Mouse (Mus musculus): ENCODE measurements around the gene A930018P22Rik. TPM values are rescaled to one million over a fixed set of nuclear protein-coding genes. Genes with fewer than 3 reads are reported as not detected.

A930018P22Rik gene
- total and polyA plus RNA-seq, 2 experiments from 2014 or later, result 1.9 TPM; not detected in 1

GRCm38 (mm10) chr2:104144004-104144403 is 21.4 kb downstream of the A930018P22Rik start:
- no peak for TF ChIP-seq CTCF (IDR thresholded peaks at IDR 0.05; ENCODE audit: low read depth)
- H3K9me3 ChIP-seq (ENCODE audit: low read length), result no peaks in the 10 kb centered on the region
- H3K36me3 ChIP-seq (ENCODE audit: insufficient read depth), result peaks cover 16% of the 10 kb centered on the region
- H3K4me2 ChIP-seq (ENCODE audit: low read depth), result no peak overlapping the region
- no peak overlapping the region for H3K9ac ChIP-seq
- 72% methylated on average over 12 of the region's 12 CpGs for WGBS
- no peak overlapping the region for H3K4me3 ChIP-seq (ENCODE audit: low read depth, low read length)
- no peak for DNase-seq
- H3K27ac ChIP-seq (ENCODE audit: low read depth, low read length), result no peak overlapping the region
- ATAC-seq, result no peak
- no peaks in the 10 kb centered on the region for H3K4me1 ChIP-seq (ENCODE audit: insufficient read depth)
- no peaks in the 10 kb centered on the region for H3K27me3 ChIP-seq (ENCODE audit: insufficient read depth, low read length)

DNA sequence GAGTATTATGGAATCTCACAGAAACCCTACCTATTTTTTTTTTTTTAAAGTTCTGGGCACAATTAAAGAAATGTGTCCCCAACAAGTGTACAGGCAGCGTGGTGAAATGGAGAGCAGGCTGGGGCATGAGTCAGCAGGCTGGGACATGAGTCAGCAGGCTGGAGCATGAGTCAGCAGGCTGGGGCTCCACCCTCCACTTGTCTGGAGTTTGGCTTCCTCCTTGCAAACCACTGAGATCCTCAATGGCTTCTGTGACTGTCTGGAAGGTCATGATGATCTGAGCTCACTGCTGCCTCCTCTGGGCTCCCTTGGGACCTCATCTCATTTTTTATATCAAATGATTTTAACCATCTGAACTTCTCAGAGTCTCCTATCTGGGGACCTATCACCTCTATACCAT is 23.4 kb downstream of the A930018P22Rik start:
- DNase-seq (no peak), ATAC-seq (no peak)
- Histone ChIP-seq H3K9ac (no peak overlapping the region), H3K36me3 (ENCODE audit: insufficient read depth) (peaks cover 29% of the 10 kb centered on the region), H3K27ac (ENCODE audit: low read depth, low read length) (no peak overlapping the region), H3K27me3 (ENCODE audit: insufficient read depth, low read length) (no peaks in the 10 kb centered on the region), H3K9me3 (ENCODE audit: low read length) (no peaks in the 10 kb centered on the region), H3K4me2 (ENCODE audit: low read depth) (no peak overlapping the region), H3K4me3 (ENCODE audit: low read depth, low read length) (no peak overlapping the region), H3K4me1 (ENCODE audit: insufficient read depth) (no peaks in the 10 kb centered on the region)
- WGBS, result 70% methylated on average over 1 of the region's 1 CpGs
- TF ChIP-seq CTCF (IDR thresholded peaks at IDR 0.05; ENCODE audit: low read depth), result peak; percentile 28; the same call in 1 of the 2 replicates

DNA sequence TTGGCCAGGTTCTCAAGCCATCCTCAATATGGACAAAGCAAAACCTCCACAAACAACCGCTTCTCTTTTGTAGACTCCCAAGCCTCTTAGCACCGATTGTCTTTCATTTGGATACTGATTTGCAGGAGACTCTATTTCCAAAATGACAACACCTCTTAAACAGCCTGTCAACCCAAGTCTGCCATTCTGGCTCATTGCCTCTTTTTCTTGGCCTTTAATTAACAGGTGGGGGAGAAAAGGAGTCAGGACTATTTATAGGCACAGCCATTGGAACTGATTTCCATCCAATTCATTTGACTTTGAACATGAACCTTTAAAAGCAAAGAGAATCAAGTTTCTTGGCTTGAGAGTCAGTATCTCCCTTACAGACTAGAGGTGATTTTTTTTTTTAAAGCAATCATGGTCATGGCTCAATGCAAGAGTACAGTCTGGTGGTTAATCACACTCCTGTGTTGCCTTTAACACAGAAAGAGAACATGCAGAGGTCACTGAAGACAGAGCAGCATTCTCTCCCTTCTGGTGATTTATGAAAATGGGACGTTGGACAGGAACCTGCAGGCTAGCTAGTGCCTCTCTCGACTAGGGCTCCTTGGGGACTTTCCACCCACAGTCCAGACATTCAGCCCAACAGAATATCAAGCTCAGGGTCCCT is 25.5 kb downstream of the A930018P22Rik start:
- Histone ChIP-seq H3K36me3 (ENCODE audit: insufficient read depth) (peaks cover 45% of the 10 kb centered on the region), H3K27me3 (ENCODE audit: insufficient read depth, low read length) (no peaks in the 10 kb centered on the region), H3K4me1 (ENCODE audit: insufficient read depth) (no peaks in the 10 kb centered on the region), H3K9ac (no peak overlapping the region), H3K4me3 (ENCODE audit: low read depth, low read length) (no peak overlapping the region), H3K9me3 (ENCODE audit: low read length) (no peaks in the 10 kb centered on the region), H3K4me2 (ENCODE audit: low read depth) (no peak overlapping the region), H3K27ac (ENCODE audit: low read depth, low read length) (no peak overlapping the region)
- WGBS, result 63% methylated on average over 4 of the region's 4 CpGs
- no peak for TF ChIP-seq CTCF (IDR thresholded peaks at IDR 0.05; ENCODE audit: low read depth)
- ATAC-seq (no peak), DNase-seq (no peak)

- Histone ChIP-seq H3K9me3 (ENCODE audit: low read length) (no peaks in the 10 kb centered on the region), H3K4me1 (ENCODE audit: insufficient read depth) (no peaks in the 10 kb centered on the region), H3K4me3 (ENCODE audit: low read depth, low read length) (no peak overlapping the region), H3K27me3 (ENCODE audit: insufficient read depth, low read length) (no peaks in the 10 kb centered on the region), H3K27ac (ENCODE audit: low read depth, low read length) (no peak overlapping the region), H3K9ac (no peak overlapping the region), H3K4me2 (ENCODE audit: low read depth) (no peak overlapping the region), H3K36me3 (ENCODE audit: insufficient read depth) (peaks cover 50% of the 10 kb centered on the region)
- DNase-seq (no peak), ATAC-seq (no peak)
- WGBS, result 94% methylated on average over 6 of the region's 6 CpGs
- no peak for TF ChIP-seq CTCF (IDR thresholded peaks at IDR 0.05; ENCODE audit: low read depth)
These were observed 28.2 kb downstream of the A930018P22Rik start for GRCm38 (mm10) chr2:104150608-104151397.

DNA sequence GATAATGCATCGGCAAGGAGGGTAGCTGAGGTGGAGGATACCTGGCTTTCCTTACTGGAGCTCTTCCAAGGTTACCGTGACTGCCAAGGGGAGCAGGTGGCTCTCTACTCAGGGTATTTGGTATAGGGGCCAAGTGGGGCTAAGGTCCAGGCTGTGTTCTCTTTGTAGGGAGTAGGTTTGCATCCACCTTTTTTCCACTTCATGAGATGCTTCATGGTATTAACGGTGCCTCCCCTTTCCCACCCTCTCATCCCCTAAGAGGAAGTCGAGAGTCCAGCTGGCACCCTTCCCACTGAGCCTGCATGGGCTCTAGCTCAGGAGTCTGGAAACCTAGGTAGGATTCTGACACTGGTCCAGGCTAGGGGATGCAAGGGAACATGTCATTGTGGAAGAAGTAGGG is 30.8 kb downstream of the A930018P22Rik start:
- Histone ChIP-seq H3K4me3 (ENCODE audit: low read depth, low read length) (no peak overlapping the region), H3K4me2 (ENCODE audit: low read depth) (no peak overlapping the region), H3K9ac (no peak overlapping the region), H3K36me3 (ENCODE audit: insufficient read depth) (peaks cover 43% of the 10 kb centered on the region), H3K27me3 (ENCODE audit: insufficient read depth, low read length) (no peaks in the 10 kb centered on the region), H3K27ac (ENCODE audit: low read depth, low read length) (no peak overlapping the region), H3K4me1 (ENCODE audit: insufficient read depth) (no peaks in the 10 kb centered on the region), H3K9me3 (ENCODE audit: low read length) (no peaks in the 10 kb centered on the region)
- 65% methylated on average over 4 of the region's 4 CpGs for WGBS
- DNase-seq (no peak), ATAC-seq (no peak)
- TF ChIP-seq CTCF (IDR thresholded peaks at IDR 0.05; ENCODE audit: low read depth), result no peak

DNA sequence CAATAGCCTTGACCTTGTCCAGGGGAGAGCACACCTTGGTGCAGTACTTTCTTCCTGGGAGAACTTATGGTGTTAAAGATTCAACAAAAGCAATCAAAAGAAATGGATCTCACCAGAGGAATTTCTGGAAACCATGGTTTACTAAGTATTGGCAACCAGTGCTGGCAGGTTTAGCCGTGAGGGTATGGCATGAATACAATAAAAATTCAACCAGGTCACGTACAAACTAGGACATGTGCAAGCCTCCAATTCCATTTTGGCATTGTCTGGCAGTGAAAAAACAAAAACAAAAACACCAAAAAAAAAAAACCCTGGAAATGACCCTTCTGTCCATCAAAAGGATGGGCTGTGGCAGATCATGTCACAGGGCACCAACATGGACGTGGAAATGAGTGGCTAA is 31.3 kb downstream of the A930018P22Rik start:
- Histone ChIP-seq H3K27ac (ENCODE audit: low read depth, low read length) (no peak overlapping the region), H3K36me3 (ENCODE audit: insufficient read depth) (peaks cover 38% of the 10 kb centered on the region), H3K4me3 (ENCODE audit: low read depth, low read length) (no peak overlapping the region), H3K27me3 (ENCODE audit: insufficient read depth, low read length) (no peaks in the 10 kb centered on the region), H3K4me2 (ENCODE audit: low read depth) (no peak overlapping the region), H3K9ac (no peak overlapping the region), H3K9me3 (ENCODE audit: low read length) (no peaks in the 10 kb centered on the region), H3K4me1 (ENCODE audit: insufficient read depth) (no peaks in the 10 kb centered on the region)
- no peak for TF ChIP-seq CTCF (IDR thresholded peaks at IDR 0.05; ENCODE audit: low read depth)
- DNase-seq (no peak), ATAC-seq (no peak)
- 75% methylated on average over 3 of the region's 3 CpGs for WGBS

DNA sequence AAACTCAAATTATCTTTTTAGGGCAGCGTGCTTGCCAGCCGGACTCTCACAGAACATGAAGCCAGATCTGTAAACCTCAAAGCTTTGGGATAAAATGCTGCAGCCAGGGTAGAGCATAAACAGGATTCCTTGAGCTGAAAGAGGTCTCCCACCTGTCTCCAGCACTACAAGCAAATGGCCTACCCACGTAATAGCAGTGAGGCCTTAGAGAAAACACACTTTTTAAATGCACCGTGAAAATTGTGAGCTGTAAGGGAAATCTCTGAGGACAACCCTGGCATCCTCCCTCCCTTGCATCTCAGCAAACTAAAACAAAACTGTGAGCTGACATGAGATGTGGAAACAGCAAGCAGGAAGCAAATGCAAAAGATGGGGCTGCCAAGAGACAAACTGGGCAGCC is 35.3 kb downstream of the A930018P22Rik start:
- no peak for DNase-seq

More for the DNA sequence above, 35.3 kb downstream of the A930018P22Rik start:
- TF ChIP-seq CTCF (IDR thresholded peaks at IDR 0.05; ENCODE audit: low read depth), result no peak
- Histone ChIP-seq H3K4me2 (ENCODE audit: low read depth) (no peak overlapping the region), H3K36me3 (ENCODE audit: insufficient read depth) (peaks cover 9% of the 10 kb centered on the region), H3K27ac (ENCODE audit: low read depth, low read length) (no peak overlapping the region), H3K4me3 (ENCODE audit: low read depth, low read length) (no peak overlapping the region), H3K9me3 (ENCODE audit: low read length) (no peaks in the 10 kb centered on the region), H3K27me3 (ENCODE audit: insufficient read depth, low read length) (no peaks in the 10 kb centered on the region), H3K9ac (no peak overlapping the region), H3K4me1 (ENCODE audit: insufficient read depth) (no peaks in the 10 kb centered on the region)
- no peak for ATAC-seq
- WGBS, result 77% methylated on average over 4 of the region's 4 CpGs

All from forebrain, postnatal 0 days (tissue).